Mouse (Mus musculus): ENCODE measurements around the gene Dirc2.

DNA sequence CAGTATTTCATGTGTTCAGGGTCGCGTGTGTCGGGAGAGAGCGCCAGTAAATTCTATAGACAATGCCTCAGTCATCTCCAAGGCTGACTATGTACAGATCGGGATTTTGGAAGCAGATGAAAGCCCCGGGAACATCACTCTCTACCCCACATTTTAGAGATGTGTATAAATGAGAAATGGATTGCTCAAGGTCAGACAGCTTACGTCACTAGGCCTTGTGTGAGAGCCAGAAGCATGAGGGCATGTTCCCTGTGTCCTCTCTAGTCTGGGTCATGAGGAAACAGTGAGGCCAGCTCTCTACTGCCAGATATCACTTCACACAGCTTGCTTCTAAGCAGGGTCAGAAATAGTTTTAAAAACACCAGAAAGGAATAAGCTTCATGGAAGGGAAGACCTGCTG is 77.5 kb downstream of the Dirc2 start:
- TF ChIP-seq CTCF (IDR thresholded peaks at IDR 0.05; ENCODE audit: low read depth) (no peak), EP300 (IDR thresholded peaks at IDR 0.05; ENCODE audit: low read depth) (no peak)
